Mouse (Mus musculus) lung, postnatal 0 days (tissue): Measurements from ENCODE around the gene Man2b2.

Experiments used
- CTCF ChIP-seq: IDR thresholded peaks from 2 replicates; pipeline ENCODE4 v1.5.1; 2016; ENCODE audit warnings: antibody characterized with exemption, mild to moderate bottlenecking
- EP300 ChIP-seq: IDR thresholded peaks from 2 replicates; pipeline ENCODE4 v1.6.1; 2016; ENCODE audit warnings: antibody characterized with exemption, mild to moderate bottlenecking, control low read depth

GRCm38 (mm10) chr5:36839032-36839431, 8.6 kb upstream of the Man2b2 start:
- no peak for TF ChIP-seq CTCF
- TF ChIP-seq EP300, result no peak
